Mouse (Mus musculus): ENCODE measurements around the gene Hist1h3c.

DNA sequence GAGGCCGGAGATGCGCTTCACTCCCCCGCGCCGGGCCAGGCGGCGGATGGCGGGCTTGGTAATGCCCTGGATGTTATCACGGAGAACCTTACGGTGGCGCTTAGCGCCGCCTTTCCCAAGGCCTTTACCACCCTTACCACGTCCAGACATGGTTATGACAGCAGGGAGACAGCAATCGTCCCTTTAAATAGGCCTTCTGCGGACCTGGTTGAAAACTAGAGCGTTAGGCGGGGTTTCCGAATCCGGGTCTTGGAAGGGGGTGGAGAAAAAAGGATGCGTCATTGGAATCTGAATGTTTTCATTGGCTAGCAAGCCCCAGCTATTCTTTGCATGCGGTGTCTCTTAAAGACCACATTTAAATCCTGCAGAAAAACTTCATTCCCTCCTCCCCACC, 47.1 kb downstream of the Hist1h3c start, which contains the start of gene Hist1h4c:
- peak; percentile 98 for TF ChIP-seq EP300 (IDR thresholded peaks at IDR 0.05)
- peak; percentile 38 for TF ChIP-seq CTCF (IDR thresholded peaks at IDR 0.05)

Measured in lung, postnatal 0 days (tissue).